Mouse (Mus musculus): ENCODE data around the gene Selenon.

Selenon gene

GRCm38 (mm10) chr4:134542726-134543125 lies 9.2 kb downstream of the Selenon start:
- DNase-seq: no peak

- DNase-seq: no peak
Measured at GRCm38 (mm10) chr4:134538997-134539580, 12.9 kb downstream of the Selenon start.

GRCm38 (mm10) chr4:134535787-134536151 lies 16.2 kb downstream of the Selenon start:
- no peak for DNase-seq

- peak; percentile 99 for DNase-seq
Measured at GRCm38 (mm10) chr4:134534932-134535786, 16.8 kb downstream of the Selenon start, which contains the start of gene Mtfr1l. Gene Mtfr1l (minus strand): TSS chr4:134535387.

- peak; percentile 87 for DNase-seq
Measured at GRCm38 (mm10) chr4:134534124-134534886, 17.7 kb downstream of the Selenon start.

DNA sequence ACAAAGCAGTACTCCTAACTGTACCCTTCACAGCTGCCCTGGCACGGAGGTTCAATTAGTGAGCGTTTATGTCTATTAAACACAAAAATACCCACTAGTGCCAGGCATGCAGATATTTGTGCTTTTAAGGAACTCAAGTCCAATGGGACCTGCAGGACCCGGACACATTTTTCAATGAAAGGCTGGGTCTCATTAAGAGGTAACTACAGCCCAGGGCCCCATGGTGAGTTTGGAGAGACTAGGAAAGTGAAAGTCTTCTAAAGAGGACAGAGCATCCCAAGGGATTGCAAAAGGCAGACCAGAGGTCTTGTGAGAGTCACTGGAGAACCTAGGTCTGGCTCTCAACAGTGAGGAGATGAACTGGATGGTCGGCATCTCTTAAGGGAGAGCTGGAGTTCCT lies 18.5 kb downstream of the Selenon start:
- DNase-seq: no peak

DNA sequence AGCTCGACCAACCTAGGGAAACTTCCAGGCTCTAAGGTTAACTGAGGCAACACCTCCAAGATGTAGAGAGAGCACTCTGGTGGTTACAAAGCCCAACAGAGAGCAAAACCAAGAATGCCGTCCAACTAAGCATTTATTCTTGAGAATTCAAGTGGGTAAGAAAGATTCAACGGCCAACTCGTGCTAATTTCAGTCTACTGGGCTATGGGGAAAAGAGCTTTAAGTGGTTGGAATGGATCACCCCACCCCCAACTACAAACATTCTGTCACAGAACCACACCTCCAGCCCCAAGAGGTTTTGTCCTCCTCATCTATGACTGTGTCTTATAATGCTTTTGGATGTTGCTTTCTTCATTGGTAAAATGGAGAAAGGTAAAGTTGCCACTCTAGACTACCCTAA lies 19.0 kb downstream of the Selenon start:
- DNase-seq: no peak

DNA sequence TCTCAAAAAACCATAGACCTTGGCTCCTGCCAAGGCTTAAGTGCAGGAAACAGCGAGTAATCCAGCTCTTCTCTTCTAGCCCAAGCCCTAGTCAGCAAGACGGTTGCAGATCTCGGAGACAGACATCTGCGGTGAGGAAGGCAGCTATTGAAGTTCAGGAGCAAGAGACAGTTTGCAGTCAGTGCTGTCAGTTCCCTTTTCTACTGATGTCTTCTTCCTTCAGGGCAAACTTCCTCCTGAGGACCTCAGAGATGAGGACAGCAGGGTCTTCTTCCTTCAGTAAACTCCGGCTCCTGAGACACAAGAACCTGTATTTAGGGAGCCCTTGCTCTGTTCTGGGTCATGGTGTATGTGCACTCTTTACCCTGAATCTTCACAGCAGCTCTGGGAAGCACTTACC lies 25.7 kb downstream of the Selenon start:
- no peak for DNase-seq

DNA sequence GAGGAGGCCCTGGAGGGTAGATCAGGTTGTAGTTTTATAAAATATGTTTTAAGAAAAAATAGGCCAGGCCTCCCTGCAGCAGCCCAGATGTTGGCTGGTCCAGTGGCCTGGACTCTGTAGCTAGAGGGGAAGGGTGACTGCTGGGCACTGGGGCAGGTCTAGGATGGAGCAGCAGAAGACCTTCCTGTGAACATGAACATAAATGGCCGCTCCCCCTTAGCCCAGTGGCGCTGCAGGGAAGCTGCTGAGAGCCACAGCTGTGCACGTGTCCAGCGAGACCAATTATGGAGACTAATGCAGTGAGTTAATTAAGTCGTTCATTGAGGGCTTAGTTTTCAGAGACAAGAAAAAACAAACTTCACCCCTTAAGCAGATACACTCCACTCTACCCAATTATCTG lies 26.2 kb downstream of the Selenon start:
- no peak for DNase-seq

- DNase-seq: no peak
Measured at GRCm38 (mm10) chr4:134523447-134523846, 28.5 kb downstream of the Selenon start.

- no peak for DNase-seq
Measured at GRCm38 (mm10) chr4:134519281-134519680, 32.7 kb downstream of the Selenon start.

- DNase-seq: no peak
Measured at GRCm38 (mm10) chr4:134518541-134518940, 33.4 kb downstream of the Selenon start.

DNA sequence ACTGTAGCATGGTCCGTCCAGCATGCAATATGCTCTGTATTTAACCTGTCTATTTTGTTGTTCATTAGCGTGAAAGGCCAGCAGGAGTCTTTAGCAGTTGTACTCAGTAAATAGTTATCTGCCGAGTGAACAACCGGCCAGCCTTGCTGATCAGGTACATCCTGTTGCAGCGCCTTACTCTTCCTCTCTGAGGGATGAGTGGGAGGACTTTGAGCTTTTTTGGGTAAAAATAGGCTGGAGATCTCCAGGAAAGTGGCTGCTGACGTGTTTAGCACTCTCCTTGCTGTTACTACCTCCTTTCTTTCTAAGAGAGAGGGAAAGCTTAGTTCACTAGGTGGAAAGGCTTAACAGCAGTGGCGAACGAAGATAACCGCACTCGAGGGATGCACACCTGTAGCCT lies 34.2 kb downstream of the Selenon start:
- DNase-seq: no peak

DNA sequence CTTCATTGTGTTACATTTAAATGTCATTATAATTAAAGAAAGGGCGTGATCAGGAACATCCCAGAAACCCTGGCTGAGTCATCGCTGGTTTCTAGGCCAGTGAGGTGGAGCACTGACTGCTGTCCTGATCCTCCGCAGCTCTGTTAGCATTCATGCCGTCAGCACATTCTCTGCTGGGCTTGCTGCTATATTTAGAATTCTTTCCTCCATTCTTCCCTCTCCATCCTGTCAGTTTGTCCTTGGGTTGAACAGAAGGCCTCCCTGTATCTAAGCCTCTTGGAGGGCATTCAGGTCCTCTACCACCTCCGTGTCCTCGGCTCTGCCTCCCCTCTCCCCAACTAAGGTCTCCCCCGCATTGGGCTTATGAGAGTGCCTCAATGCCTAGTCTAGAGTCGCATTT lies 35.0 kb downstream of the Selenon start:
- DNase-seq: peak; percentile 45

GRCm38 (mm10) chr4:134515614-134516013 lies 36.4 kb downstream of the Selenon start:
- no peak for DNase-seq

DNA sequence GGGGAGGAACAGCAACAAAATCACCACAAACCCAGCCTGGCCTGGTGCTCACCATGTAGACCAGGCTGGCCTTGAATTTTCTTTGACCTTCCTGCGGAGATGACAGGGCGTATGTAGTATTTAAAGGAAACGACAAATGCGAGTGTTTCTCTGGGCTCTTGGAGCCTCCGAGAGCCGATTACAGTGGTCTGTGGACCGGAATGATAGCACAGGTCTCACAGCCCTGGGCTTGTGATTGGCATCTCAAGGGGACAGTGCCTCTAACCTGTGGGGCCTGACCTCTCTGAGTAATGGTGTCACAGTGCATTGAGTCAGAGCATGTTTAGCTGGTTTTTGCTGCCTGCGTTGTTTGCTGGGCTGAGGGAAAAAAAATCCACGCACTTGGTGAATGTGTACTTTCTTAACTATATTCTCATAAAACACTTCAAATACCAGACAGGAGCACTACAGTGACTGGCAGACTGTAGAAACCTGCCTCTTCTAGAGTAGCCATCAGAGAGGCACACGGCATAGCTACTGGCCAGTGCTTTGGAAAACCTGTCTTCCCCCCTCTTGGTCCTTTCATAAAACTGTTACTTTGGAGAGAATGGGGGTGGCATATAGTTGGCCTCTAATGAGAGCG lies 37.5 kb downstream of the Selenon start:
- DNase-seq: no peak

DNA sequence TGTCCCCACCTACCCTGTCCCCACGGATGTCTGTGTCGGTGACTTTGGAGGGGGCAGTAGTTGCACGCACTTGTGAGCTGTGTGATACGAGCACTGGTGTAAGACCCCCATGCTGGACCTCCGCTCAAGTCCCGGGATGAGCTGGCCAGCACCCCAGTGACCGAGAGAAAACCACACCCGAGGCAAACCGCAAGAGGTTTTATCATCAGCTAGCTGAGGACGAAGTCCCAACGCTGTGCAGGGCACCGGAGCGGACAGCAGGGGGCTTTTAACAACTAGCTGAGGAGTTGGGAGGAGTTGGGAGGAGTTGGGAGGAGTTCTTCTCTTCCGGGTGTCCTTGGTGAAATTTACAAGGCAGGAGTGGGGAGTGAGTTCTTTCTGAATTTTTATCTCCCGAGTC lies 39.2 kb downstream of the Selenon start:
- DNase-seq: peak; percentile 90

GRCm38 (mm10) chr4:134511730-134512129 lies 40.2 kb downstream of the Selenon start:
- DNase-seq: no peak

DNA sequence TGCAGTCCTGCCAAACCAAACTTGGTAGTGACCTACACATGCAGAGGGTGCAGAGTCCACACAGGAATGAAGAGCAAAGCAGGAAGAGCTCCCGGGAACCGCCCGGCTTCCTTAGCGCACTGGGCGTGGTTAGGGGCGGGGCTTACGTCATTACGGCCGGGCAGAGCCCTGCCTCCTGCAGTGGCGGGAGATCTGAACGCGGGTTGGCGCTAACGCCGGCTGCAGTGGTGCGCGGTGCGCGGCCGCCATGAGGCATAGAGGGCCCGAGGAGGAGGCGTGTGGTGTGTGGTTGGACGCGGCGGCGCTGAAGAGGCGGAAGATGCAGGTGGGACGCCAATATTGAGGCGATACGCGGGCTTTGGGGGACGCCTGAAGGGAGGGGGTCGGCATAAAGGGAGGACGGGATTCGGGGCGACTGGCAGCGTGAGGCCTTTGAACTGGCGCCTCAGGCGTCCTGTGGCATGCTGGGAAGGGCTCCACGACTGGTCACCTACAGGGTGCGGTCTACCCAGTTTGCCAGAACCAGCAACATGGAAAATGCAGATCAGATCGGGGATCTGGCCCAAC lies 41.0 kb downstream of the Selenon start, which contains the start of gene Aunip:
TSS of gene Aunip (plus strand) at position 155 of the 567 bp plus-strand sequence.
- DNase-seq: peak; percentile 97

GRCm38 (mm10) chr4:134510396-134510795 lies 41.6 kb downstream of the Selenon start:
- no peak for DNase-seq

DNA sequence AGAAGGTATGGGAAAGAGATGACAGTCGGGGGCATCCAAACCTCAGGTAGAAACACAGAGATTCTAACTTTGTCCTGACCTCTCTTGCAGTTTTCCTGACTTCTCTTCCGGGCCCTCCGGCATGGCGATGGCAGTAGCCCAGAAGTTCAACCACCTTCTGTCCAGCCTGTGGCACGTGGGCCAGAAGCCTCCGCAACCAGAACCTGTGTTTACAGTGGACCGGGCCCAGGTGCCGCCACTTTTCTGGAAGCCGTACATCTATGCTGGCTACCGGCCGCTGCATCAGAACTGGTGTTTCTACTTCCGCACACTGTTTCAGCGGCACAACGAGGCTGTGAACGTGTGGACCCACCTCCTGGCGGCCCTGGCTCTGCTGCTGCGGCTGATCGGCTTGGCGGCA lies 45.3 kb downstream of the Selenon start:
- DNase-seq: no peak

GRCm38 (mm10) chr4:134505966-134506594 lies 45.9 kb downstream of the Selenon start:
- no peak for DNase-seq
